Mouse (Mus musculus) adrenal gland, postnatal 25 days (tissue): ENCODE data around the gene Nol11. TPM values are rescaled to one million over a fixed set of nuclear protein-coding genes. Genes with fewer than 3 reads are reported as not detected.

Experiments used
- total RNA-seq: library from RNA; stranded (reverse); gene quantifications from 2 replicates; pipeline ENCODE4 v1.2.3, GENCODE M21; 2021

The Nol11 gene
- total RNA-seq, 1 experiment from 2014 or later: 23.2 TPM

Other genes with a start within 250 kb of the Nol11 start
- gene Kpna2, start 189.8 kb downstream of the Nol11 start, total RNA-seq: 34.7 and 36.0 TPM in 2 replicates
- 2.8 and 4.2 TPM in 2 replicates for gene 1810010H24Rik, start 163.7 kb downstream of the Nol11 start, total RNA-seq
- gene Bptf, start 57.3 kb downstream of the Nol11 start, total RNA-seq: 50.9 and 52.9 TPM in 2 replicates